Mouse (Mus musculus) neural tube, embryonic 13.5 days (tissue): ENCODE results near the gene Rarg. TPM values are rescaled to one million over a fixed set of nuclear protein-coding genes. Genes with fewer than 3 reads are reported as not detected.

ENCODE experiments used
- ATAC-seq: fragments of 200-750 bp; cut with Nextera tagmentation; 2 replicates; pipeline ENCODE4 v1.8.0; 2017; ENCODE audit warnings: low read depth, mild to moderate bottlenecking, moderate TSS enrichment, moderate library complexity
- H3K27ac ChIP-seq: fragments of 300-500 bp; sonication (generic); replicated peaks from 2 replicates; pipeline ENCODE4 v1.5.1; 2015; ENCODE audit warnings: moderate library complexity, mild to moderate bottlenecking, inconsistent platforms
- H3K27me3 ChIP-seq: fragments of 300-500 bp; sonication (generic); 2 replicates; pipeline ENCODE4 v1.6.1; 2015; ENCODE audit warnings: mild to moderate bottlenecking, inconsistent platforms
- H3K36me3 ChIP-seq: fragments of 300-500 bp; sonication (generic); 2 replicates; pipeline ENCODE4 v1.6.1; 2015; ENCODE audit warnings: mild to moderate bottlenecking, inconsistent platforms
- H3K4me1 ChIP-seq: fragments of 300-500 bp; sonication (generic); replicated peaks from 2 replicates; pipeline ENCODE4 v1.6.1; 2015; ENCODE audit warnings: inconsistent platforms
- H3K4me2 ChIP-seq: fragments of 300-500 bp; sonication (generic); 2 replicates; pipeline ENCODE4 v1.6.1; 2015; ENCODE audit warnings: inconsistent platforms, mild to moderate bottlenecking, moderate library complexity
- H3K4me3 ChIP-seq: fragments of 300-500 bp; sonication (generic); 2 replicates; pipeline ENCODE4 v1.5.1; 2015; ENCODE audit warnings: mild to moderate bottlenecking, inconsistent platforms
- H3K9ac ChIP-seq: fragments of 300-500 bp; sonication (generic); 2 replicates; pipeline ENCODE4 v1.6.1; 2015; ENCODE audit warnings: moderate library complexity, mild to moderate bottlenecking, inconsistent platforms
- H3K9me3 ChIP-seq: fragments of 300-500 bp; sonication (generic); 2 replicates; pipeline ENCODE4 v1.6.1; 2016; ENCODE audit warnings: inconsistent platforms
- WGBS: fragments of 180-500 bp; shearing (Covaris S2); methylation state at CpG from one replicate; pipeline ENCODE4 v1.1.7; 2015; 5-methylcytosine and 5-hydroxymethylcytosine counted together
- polyA plus RNA-seq: library from polyadenylated mRNA; unstranded; fragments of >200 nt; fragmentation: Nextera tagmentation; extraction: Ambion mirVana; gene quantifications from 2 replicates; pipeline ENCODE4 v1.2.1, GENCODE M21; 2015

Rarg gene
- polyA plus RNA-seq, 1 experiment from 2014 or later: 8.5 TPM

GRCm38 (mm10) chr15:102209114-102209513 lies 48.2 kb downstream of the Rarg start:
- Histone ChIP-seq H3K27me3 (no peaks in the 10 kb centered on the region), H3K4me1 (peaks cover 41% of the 10 kb centered on the region), H3K9me3 (no peaks in the 10 kb centered on the region), H3K4me2 (no peak overlapping the region), H3K4me3 (no peak overlapping the region), H3K36me3 (peaks cover 80% of the 10 kb centered on the region), H3K9ac (no peak overlapping the region), H3K27ac (no peak overlapping the region)
- ATAC-seq: no peak
- 89% methylated on average over 8 of the region's 8 CpGs for WGBS

- Histone ChIP-seq H3K9me3 (no peaks in the 10 kb centered on the region), H3K27ac (no peak overlapping the region), H3K4me2 (no peak overlapping the region), H3K4me1 (peaks cover 41% of the 10 kb centered on the region), H3K27me3 (no peaks in the 10 kb centered on the region), H3K36me3 (peaks cover 70% of the 10 kb centered on the region), H3K4me3 (no peak overlapping the region), H3K9ac (no peak overlapping the region)
- WGBS: 88% methylated on average over 9 of the region's 9 CpGs
- ATAC-seq: no peak
Observed at GRCm38 (mm10) chr15:102208092-102208561, 49.2 kb downstream of the Rarg start.

- Histone ChIP-seq H3K27me3 (no peaks in the 10 kb centered on the region), H3K9me3 (no peaks in the 10 kb centered on the region), H3K4me2 (peak overlapping the region; percentile 1; the same call in 1 of the 2 replicates), H3K9ac (peak overlapping the region; percentile 31; the same call in 1 of the 2 replicates), H3K36me3 (peaks cover 63% of the 10 kb centered on the region), H3K4me3 (no peak overlapping the region), H3K4me1 (peaks cover 46% of the 10 kb centered on the region), H3K27ac (no peak overlapping the region)
- WGBS: 74% methylated on average over 3 of the region's 3 CpGs
- ATAC-seq: no peak
Observed at GRCm38 (mm10) chr15:102207351-102207750, 50.0 kb downstream of the Rarg start.

- Histone ChIP-seq H3K4me1 (peaks cover 49% of the 10 kb centered on the region), H3K27ac (peak overlapping the region; percentile 100), H3K4me3 (peak overlapping the region; percentile 81), H3K4me2 (peak overlapping the region; percentile 85), H3K27me3 (no peaks in the 10 kb centered on the region), H3K9ac (peak overlapping the region; percentile 96), H3K9me3 (no peaks in the 10 kb centered on the region), H3K36me3 (peaks cover 49% of the 10 kb centered on the region)
- 26% methylated on average over 8 of the region's 8 CpGs for whole genome bisulfite sequencing
- peak; percentile 37 for ATAC-seq
Observed at GRCm38 (mm10) chr15:102205779-102206178, 51.5 kb downstream of the Rarg start.

- H3K4me2 ChIP-seq: peak within 1 kb of the TSS; percentile 85
- 46% methylated on average over 19 of the region's 19 CpGs for WGBS
- H3K9ac ChIP-seq: peak within 1 kb of the TSS; percentile 96
- peaks cover 49% of the 10 kb centered on the region for H3K4me1 ChIP-seq
- H3K4me3 ChIP-seq: peak within 1 kb of the TSS; percentile 81
- no peaks in the 10 kb centered on the region for H3K27me3 ChIP-seq
- no peak for ATAC-seq
- H3K9me3 ChIP-seq: no peaks in the 10 kb centered on the region
- peak within 1 kb of the TSS; percentile 100 for H3K27ac ChIP-seq
- H3K36me3 ChIP-seq: peaks cover 41% of the 10 kb centered on the region
Observed at GRCm38 (mm10) chr15:102204674-102205505, 52.4 kb downstream of the Rarg start, which contains the start of gene Csad. Csad (minus strand) TSS chr15:102204724.

- peak; percentile 48 for ATAC-seq
- Histone ChIP-seq H3K27ac (peak overlapping the region; percentile 100), H3K4me2 (peak overlapping the region; percentile 85), H3K4me3 (peak overlapping the region; percentile 81), H3K9me3 (no peaks in the 10 kb centered on the region), H3K27me3 (no peaks in the 10 kb centered on the region), H3K9ac (peak overlapping the region; percentile 96), H3K4me1 (peaks cover 49% of the 10 kb centered on the region), H3K36me3 (peaks cover 32% of the 10 kb centered on the region)
- 0% methylated on average over 27 of the region's 72 CpGs for WGBS
Observed at GRCm38 (mm10) chr15:102203835-102204381, 53.4 kb downstream of the Rarg start.

GRCm38 (mm10) chr15:102202971-102203834 lies 54.1 kb downstream of the Rarg start, which contains the start of gene Zfp740:
Zfp740 (plus strand) TSS chr15:102203249.
- Histone ChIP-seq H3K4me2 (peak within 1 kb of the TSS; percentile 85), H3K9ac (peak within 1 kb of the TSS; percentile 96), H3K36me3 (peaks cover 25% of the 10 kb centered on the region), H3K4me3 (peak within 1 kb of the TSS; percentile 81), H3K9me3 (no peaks in the 10 kb centered on the region), H3K27me3 (no peaks in the 10 kb centered on the region), H3K27ac (peak within 1 kb of the TSS; percentile 100), H3K4me1 (peaks cover 49% of the 10 kb centered on the region)
- 1% methylated on average over 65 of the region's 68 CpGs for WGBS
- ATAC-seq: peak; percentile 96

- 83% methylated on average over 4 of the region's 4 CpGs for WGBS
- ATAC-seq: no peak
- H3K27me3 ChIP-seq: no peaks in the 10 kb centered on the region
- no peak overlapping the region for H3K4me3 ChIP-seq
- no peak overlapping the region for H3K27ac ChIP-seq
- H3K9ac ChIP-seq: no peak overlapping the region
- peaks cover 9% of the 10 kb centered on the region for H3K4me1 ChIP-seq
- no peaks in the 10 kb centered on the region for H3K36me3 ChIP-seq
- H3K4me2 ChIP-seq: no peak overlapping the region
- no peaks in the 10 kb centered on the region for H3K9me3 ChIP-seq
Observed at GRCm38 (mm10) chr15:102198841-102199240, 58.5 kb downstream of the Rarg start.

- no peak for ATAC-seq
- 82% methylated on average over 4 of the region's 4 CpGs for WGBS
Observed at GRCm38 (mm10) chr15:102195373-102195772, 61.9 kb downstream of the Rarg start.

GRCm38 (mm10) chr15:102194439-102194838 lies 62.9 kb downstream of the Rarg start:
- Histone ChIP-seq H3K27ac (no peak overlapping the region), H3K4me3 (no peak overlapping the region), H3K9me3 (no peaks in the 10 kb centered on the region), H3K9ac (no peak overlapping the region), H3K27me3 (no peaks in the 10 kb centered on the region), H3K4me2 (no peak overlapping the region), H3K4me1 (no peaks in the 10 kb centered on the region), H3K36me3 (no peaks in the 10 kb centered on the region)
- WGBS: 92% methylated on average over 4 of the region's 4 CpGs
- ATAC-seq: no peak

More at GRCm38 (mm10) chr15:102195373-102195772, 61.9 kb downstream of the Rarg start:
- Histone ChIP-seq H3K4me1 (no peaks in the 10 kb centered on the region), H3K27ac (no peak overlapping the region), H3K36me3 (no peaks in the 10 kb centered on the region), H3K27me3 (no peaks in the 10 kb centered on the region), H3K4me2 (no peak overlapping the region), H3K9me3 (no peaks in the 10 kb centered on the region), H3K4me3 (no peak overlapping the region), H3K9ac (no peak overlapping the region)

GRCm38 (mm10) chr15:102193652-102194051 lies 63.7 kb downstream of the Rarg start:
- no peaks in the 10 kb centered on the region for H3K4me1 ChIP-seq
- no peaks in the 10 kb centered on the region for H3K27me3 ChIP-seq
- H3K4me2 ChIP-seq: no peak overlapping the region
- 90% methylated on average over 4 of the region's 4 CpGs for WGBS
- no peaks in the 10 kb centered on the region for H3K36me3 ChIP-seq
- ATAC-seq: no peak
- H3K9me3 ChIP-seq: no peaks in the 10 kb centered on the region
- H3K9ac ChIP-seq: no peak overlapping the region
- no peak overlapping the region for H3K27ac ChIP-seq
- H3K4me3 ChIP-seq: no peak overlapping the region
